Mouse (Mus musculus) heart, postnatal 0 days (tissue): Measurements from ENCODE around the gene Cfap299.

Source experiments
- CTCF ChIP-seq: IDR thresholded peaks from 2 replicates; pipeline ENCODE4 v1.5.1; 2016; ENCODE audit warnings: antibody characterized with exemption, control low read depth, low read depth
- EP300 ChIP-seq: IDR thresholded peaks from 2 replicates; pipeline ENCODE4 v1.6.1; 2016; ENCODE audit warnings: antibody characterized with exemption, low read depth

GRCm38 (mm10) chr5:98281993-98282392 lies 47.1 kb upstream of the Cfap299 start:
- no peak for TF ChIP-seq CTCF
- TF ChIP-seq EP300: no peak
